Mouse (Mus musculus): ENCODE results near the gene Elp5.

- TF ChIP-seq GATA1 (IDR thresholded peaks at IDR 0.05; ENCODE audit: borderline replicate concordance, low read length) = no peak
- no peak for TF ChIP-seq FLI1 (IDR thresholded peaks at IDR 0.05; ENCODE audit: low read length)
These were observed 17.3 kb upstream of the Elp5 start for GRCm38 (mm10) chr11:69999666-70000065.
